Mouse (Mus musculus) cerebellum, adult 9-10 months (tissue): ENCODE results near the gene Bcl2.
A peak's percentile ranks its signal among the peaks of the same experiment; 100 is the strongest.
"Not testable (repeated sequence)": the region's sequence is repeated elsewhere in the genome, so short reads cannot be mapped to it uniquely, and the experiment has no call there.

Experiments
- DNase-seq: peaks from one replicate; pipeline ENCODE4 v3.0.0; 2022

The Bcl2 gene

GRCm38 (mm10) chr1:106549025-106549424 lies 165.0 kb downstream of the Bcl2 start:
- no peak for DNase-seq

DNA sequence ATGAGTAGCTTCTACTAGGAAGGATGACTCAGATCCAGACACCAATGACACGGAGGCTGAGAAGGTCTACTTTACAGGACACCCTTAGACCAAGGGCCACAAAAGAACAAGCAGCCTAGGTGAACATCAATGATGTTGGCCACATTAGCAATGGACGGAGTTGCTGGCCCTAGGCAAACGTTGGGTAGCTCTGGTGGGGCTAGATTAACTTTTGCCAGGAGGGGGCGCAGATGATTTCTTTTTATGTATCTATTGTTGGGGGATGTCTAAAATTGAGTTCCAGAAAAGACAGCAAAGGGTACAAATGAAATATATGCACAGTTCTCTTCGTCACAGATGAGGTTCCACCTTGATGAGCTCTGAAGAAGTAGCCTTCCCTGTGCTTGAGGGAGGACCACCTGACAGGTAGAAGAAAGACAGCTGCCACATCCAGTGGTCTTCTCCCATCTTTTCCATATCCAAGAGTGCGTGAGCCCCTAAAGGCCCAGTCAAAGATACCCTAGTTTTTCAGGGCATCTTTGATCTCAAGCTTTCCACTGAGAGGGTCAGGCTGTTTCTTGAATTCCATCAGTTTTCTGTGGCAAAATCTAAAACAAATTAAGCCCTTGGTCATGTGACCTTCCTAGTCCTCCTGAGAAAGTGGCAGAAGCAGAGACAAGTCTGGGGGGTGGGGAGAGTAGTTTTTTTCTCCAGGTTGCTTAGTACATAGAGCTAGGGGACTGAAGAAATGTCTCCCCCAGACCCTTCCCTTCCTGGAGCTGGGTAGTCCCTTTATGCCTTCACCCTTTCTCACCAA lies 169.1 kb downstream of the Bcl2 start:
- DNase-seq = peak; percentile 31

DNA sequence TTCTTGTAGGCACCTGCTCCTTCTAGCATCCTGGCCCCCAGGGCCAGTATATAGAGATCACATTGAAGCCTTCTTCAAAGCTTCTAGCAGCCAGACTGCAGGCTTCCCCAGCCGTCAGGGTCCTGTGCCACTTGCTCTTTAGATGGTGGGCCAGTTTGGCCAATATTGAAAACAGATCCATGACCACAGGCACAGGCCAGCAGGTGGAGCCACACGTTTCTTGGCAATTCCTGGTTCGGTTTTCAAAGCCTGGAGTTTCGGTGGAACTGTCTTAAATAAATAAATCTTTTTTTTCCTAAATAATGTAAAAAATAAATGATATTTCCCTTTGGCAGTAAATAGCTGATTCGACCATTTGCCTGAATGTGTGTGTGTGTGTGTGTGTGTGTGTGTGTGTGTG lies 171.3 kb downstream of the Bcl2 start:
- peak; percentile 31 for DNase-seq

GRCm38 (mm10) chr1:106541851-106542250 lies 172.2 kb downstream of the Bcl2 start:
- DNase-seq = no peak

GRCm38 (mm10) chr1:106540130-106540529 lies 173.9 kb downstream of the Bcl2 start:
- no peak for DNase-seq

DNA sequence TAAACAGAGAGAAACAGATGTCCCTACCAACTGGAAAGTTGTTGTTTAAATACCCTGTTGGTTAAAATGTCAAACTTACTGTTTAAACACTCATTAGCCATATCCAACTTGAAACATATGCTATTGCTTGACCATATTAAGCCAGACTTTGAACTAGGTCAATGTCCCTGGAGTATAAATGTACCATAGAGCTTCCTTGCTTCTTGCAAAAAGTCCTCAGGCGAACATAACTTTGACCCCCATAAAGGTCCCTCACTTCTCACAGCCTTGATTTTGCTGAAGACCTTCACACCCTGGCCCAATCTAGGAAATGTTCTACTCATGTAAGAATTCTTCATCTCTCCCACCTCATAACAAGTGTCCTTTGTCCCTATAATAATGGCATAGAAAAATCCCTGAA lies 175.0 kb downstream of the Bcl2 start:
- DNase-seq = no peak

DNA sequence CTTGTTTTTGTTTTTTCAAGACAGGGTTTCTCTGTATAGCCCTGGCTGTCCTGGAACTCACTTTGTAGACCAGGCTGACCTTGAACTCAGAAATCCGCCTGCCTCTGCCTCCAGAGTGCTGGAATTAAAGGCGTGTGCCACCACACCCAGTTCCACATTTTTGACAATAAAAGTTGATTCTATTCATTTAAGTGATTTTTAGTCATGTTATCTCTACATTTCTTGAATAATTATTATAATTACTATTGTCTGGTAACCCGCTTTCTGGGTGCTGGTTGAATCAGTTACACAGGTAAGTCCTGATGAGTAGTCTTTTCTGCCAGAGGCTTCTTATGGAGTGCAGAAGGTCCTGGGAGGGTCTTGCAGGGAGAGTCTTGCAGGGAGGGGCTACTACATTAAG lies 179.2 kb downstream of the Bcl2 start:
- DNase-seq = not testable (repeated sequence)

DNA sequence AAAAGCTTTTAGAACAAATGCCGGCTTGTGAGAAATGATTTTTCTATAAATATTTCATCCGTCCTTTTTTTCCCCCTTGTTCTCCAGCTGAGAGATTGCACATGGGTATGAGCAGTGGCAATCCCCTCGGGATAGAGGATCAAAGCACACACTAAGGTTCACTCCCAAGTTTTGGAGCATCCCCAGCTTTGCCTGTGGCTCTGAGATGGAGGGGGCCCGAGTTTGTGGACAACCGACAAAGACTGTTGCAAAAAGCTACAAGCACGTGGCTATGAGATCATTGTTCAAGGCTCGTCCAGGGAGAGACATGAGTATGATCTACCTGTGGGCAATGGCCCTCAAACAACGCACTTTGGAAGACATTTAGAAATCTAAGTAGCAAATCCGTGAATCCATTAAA lies 184.5 kb downstream of the Bcl2 start:
- no peak for DNase-seq

- DNase-seq = no peak
These were observed 186.5 kb downstream of the Bcl2 start for GRCm38 (mm10) chr1:106527537-106527936.

DNA sequence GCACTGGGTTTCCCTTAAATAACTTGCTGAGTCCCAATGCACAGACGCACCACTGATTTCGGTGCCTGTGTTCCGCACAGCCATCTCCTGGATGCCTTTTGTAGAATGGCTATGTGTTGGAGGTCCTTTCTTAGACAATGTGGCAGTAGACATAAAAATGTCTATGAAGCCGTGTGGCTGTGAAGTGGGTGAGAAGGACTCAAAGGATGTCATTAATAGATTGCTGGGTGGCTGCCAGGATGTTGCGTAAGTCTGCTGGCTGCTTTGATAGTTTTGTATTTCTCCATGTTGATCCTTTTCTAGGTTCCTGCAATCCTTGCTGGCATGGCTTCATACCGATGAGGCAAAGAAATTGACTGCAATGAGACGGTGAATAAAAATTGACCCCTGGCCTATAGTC lies 187.3 kb downstream of the Bcl2 start:
- DNase-seq = no peak

GRCm38 (mm10) chr1:106526112-106526511 lies 188.0 kb downstream of the Bcl2 start:
- no peak for DNase-seq

GRCm38 (mm10) chr1:106523741-106524140 lies 190.3 kb downstream of the Bcl2 start:
- DNase-seq = no peak

GRCm38 (mm10) chr1:106523009-106523408 lies 191.1 kb downstream of the Bcl2 start:
- no peak for DNase-seq

GRCm38 (mm10) chr1:106517591-106518177 lies 196.4 kb downstream of the Bcl2 start:
- DNase-seq = no peak

DNA sequence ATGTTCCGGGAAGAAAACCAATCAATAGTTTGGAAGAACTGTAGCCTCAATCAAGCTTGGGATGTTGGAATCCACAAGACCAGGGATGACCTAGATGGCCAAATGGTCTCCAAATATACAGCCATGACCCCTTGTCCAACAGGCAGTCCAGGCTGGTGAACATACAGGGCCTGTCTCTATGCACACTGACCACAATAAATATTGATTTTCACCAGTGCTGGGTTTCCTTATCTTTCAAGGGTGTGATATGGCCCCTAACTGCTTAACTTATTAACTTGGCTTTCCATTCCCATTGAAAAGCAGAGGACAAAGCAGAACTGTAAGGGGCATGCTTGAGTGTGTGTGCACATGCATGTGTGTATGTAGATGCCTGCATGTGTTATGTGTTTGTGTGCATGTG lies 197.0 kb downstream of the Bcl2 start:
- DNase-seq = no peak

DNA sequence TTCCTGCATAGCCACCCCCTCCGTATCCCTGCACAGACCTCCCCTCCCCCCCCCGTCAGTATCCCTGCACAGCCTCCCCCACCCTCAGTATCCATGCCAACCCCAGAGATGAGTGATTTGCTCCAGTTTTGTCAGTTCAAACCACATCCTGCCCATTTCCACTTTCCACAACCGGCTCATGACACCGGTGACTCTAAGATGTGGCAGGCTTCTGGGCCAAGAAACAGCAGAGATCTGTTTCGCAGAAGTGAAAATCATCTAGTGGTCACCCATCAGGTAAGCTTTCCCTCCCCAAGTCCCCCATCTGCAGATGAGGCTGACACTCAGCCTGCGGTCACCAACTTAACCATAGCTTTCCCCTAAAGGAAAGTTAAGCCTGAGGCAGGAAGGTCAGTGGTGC lies 198.5 kb downstream of the Bcl2 start:
- no peak for DNase-seq

- no peak for DNase-seq
These were observed 200.0 kb downstream of the Bcl2 start for GRCm38 (mm10) chr1:106513890-106514643.

DNA sequence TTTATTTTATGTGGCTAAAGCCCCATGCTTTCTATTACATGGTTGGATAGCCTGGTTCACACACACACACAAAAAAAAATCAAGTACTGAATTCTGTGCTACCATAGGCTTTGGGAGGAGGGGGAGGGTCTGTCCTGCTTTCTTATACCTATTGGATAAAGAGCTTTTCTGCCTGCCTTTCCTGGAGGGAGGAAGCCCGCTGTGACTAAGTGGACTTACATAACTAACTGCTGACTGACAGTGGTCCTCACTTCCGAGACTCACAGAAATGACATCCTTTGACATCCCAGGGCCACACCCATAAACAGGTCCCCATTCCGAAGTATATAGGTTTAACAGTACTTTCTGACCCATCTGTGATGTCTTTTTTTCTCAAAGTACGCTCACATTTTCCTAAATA lies 200.6 kb downstream of the Bcl2 start:
- no peak for DNase-seq

GRCm38 (mm10) chr1:106511593-106511992 lies 202.5 kb downstream of the Bcl2 start:
- peak; percentile 55 for DNase-seq

DNA sequence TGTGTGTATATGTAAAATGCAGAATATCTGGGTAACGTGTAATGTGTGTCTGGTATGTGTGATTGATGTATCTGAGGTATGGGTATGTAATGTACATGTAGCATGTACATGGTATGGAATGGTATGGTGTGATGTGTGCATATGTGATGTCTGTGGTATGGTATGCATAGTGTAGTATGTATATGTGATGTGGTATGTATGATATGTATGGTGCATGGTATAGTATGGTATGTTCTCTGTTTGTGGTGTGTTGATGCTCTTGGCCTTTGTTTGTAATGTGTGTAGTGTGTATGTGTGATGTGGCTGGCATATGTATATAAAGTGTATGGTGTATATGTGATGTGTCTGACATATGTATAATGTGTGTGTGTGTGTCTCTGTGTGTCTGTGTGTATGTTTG lies 206.5 kb downstream of the Bcl2 start:
- no peak for DNase-seq

DNA sequence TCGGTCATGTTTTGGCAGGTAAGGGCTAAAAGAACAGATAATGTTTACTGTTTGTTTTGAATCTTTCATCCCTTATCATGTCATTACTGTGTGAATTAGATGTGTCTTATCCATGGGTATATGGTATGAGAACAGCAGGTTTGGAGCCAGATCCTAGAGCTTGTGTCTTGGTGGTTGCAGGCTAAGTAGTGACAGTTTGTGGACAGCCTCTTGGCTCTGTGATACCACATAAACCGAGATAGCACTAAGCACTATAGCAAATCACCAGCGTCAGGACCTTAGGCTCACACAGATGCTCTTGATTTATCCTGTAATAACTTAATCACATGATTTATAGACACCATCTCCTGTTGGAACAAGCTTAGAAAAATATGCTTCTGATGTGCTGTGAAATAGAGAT lies 210.2 kb downstream of the Bcl2 start:
- DNase-seq = no peak

DNA sequence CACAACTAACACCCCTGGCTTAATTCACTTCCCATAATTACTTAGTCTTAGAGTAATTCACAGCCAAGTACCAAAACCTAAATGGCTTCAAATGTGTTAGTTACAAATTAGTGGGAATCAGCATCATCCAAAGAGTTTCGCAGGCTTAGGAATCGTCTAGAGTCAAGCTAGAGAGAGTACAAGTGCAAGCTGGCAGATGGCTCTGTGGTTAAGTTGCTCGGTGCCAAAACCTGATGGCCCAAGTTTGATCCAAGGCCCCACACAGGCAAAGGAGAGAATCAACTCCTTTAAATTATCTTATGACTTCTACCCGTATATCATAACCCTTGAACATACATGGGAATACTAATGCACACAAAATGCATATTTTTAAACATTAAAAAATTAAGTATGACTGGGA lies 210.7 kb downstream of the Bcl2 start:
- no peak for DNase-seq

- DNase-seq = no peak
These were observed 216.1 kb downstream of the Bcl2 start for GRCm38 (mm10) chr1:106497999-106498398.
